Mouse (Mus musculus): ENCODE measurements around the gene Qtrt1.

DNA sequence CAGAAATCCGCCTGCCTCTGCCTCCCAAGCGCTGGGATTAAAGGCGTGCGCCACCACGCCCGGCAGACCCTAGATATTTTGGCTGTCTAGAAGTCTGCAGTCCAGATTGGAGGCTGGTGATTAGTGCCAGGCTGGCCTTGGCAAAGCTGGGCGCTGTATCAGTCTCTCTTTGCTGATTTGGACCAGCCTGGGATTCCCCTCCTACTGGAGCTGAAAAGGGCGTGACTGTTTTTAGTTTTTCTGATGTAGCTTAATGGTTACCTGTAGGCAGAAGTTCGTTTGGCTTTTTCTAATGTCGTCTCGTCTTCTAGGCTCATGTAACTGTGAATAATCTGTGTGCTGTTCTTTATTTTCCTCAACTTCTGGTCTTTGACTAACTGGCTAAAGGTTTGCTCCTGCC is 42.6 kb upstream of the Qtrt1 start:
- TF ChIP-seq CTCF (IDR thresholded peaks at IDR 0.05; ENCODE audit: low read depth), result no peak
- TF ChIP-seq EP300 (optimal IDR thresholded peaks at IDR 0.05), result no peak

Data from stomach, postnatal 0 days (tissue).